Mouse (Mus musculus): Measurements from ENCODE around the gene Padi4.

- TF ChIP-seq CTCF (IDR thresholded peaks at IDR 0.05; ENCODE audit: low read depth, low read length), result no peak
- no peak for TF ChIP-seq POLR2A (IDR thresholded peaks at IDR 0.05; ENCODE audit: extremely low read depth, insufficient read depth, low read length)
Observed at GRCm38 (mm10) chr4:140815496-140815895, 41.5 kb upstream of the Padi4 start.
